Mouse (Mus musculus) lung, embryonic 16.5 days (tissue): Measurements from ENCODE around the gene Aplf. TPM values are rescaled to one million over a fixed set of nuclear protein-coding genes. Genes with fewer than 3 reads are reported as not detected.
"Not testable (repeated sequence)": the region's sequence is repeated elsewhere in the genome, so short reads cannot be mapped to it uniquely, and the experiment has no call there.

ENCODE experiments used
- ATAC-seq: fragments of 200-750 bp; cut with Nextera tagmentation; 2 replicates; pipeline ENCODE4 v1.8.0; 2017; ENCODE audit warnings: low read depth, mild to moderate bottlenecking, moderate library complexity
- H3K27ac ChIP-seq: fragments of 300-500 bp; sonication (generic); 2 replicates; pipeline ENCODE4 v1.5.1; 2014; ENCODE audit warnings: mild to moderate bottlenecking, control low read depth, low read length
- H3K27me3 ChIP-seq: fragments of 300-500 bp; sonication (generic); 2 replicates; pipeline ENCODE4 v1.6.1; 2014; ENCODE audit warnings: low read depth, low read length, mixed read lengths; ENCODE audit not compliant: control insufficient read depth, insufficient read depth
- H3K36me3 ChIP-seq: fragments of 300-500 bp; sonication (generic); 2 replicates; pipeline ENCODE4 v1.6.1; 2014; ENCODE audit warnings: low read length; ENCODE audit not compliant: control insufficient read depth, insufficient read depth
- H3K4me1 ChIP-seq: fragments of 300-500 bp; sonication (generic); replicated peaks from 2 replicates; pipeline ENCODE4 v1.6.1; 2014; ENCODE audit warnings: low read length, mixed read lengths; ENCODE audit not compliant: control insufficient read depth, insufficient read depth
- H3K4me2 ChIP-seq: fragments of 300-500 bp; sonication (generic); 2 replicates; pipeline ENCODE4 v1.6.1; 2014; ENCODE audit warnings: low read depth, low read length, control low read depth
- H3K4me3 ChIP-seq: fragments of 300-500 bp; sonication (generic); 2 replicates; pipeline ENCODE4 v1.5.1; 2014; ENCODE audit warnings: mild to moderate bottlenecking, low read length, control low read depth
- H3K9ac ChIP-seq: fragments of 300-500 bp; sonication (generic); 2 replicates; pipeline ENCODE4 v1.6.1; 2014; ENCODE audit warnings: low read length, control low read depth
- H3K9me3 ChIP-seq: fragments of 300-500 bp; sonication (generic); 2 replicates; pipeline ENCODE4 v1.6.1; 2016; ENCODE audit warnings: low read length; ENCODE audit not compliant: control insufficient read depth
- WGBS: fragments of 180-500 bp; shearing (Covaris S2); extraction: QIAGEN DNeasy Blood & Tissue Kit; methylation state at CpG from one replicate; pipeline ENCODE4 v1.1.7; 2014; 5-methylcytosine and 5-hydroxymethylcytosine counted together
- polyA plus RNA-seq: library from polyadenylated mRNA; unstranded; fragments of >200 nt; fragmentation: Nextera tagmentation; extraction: Ambion mirVana; gene quantifications from 2 replicates; pipeline ENCODE4 v1.2.1, GENCODE M21; 2015

The Aplf gene
- polyA plus RNA-seq, 1 experiment from 2014 or later: 14.3 TPM

DNA sequence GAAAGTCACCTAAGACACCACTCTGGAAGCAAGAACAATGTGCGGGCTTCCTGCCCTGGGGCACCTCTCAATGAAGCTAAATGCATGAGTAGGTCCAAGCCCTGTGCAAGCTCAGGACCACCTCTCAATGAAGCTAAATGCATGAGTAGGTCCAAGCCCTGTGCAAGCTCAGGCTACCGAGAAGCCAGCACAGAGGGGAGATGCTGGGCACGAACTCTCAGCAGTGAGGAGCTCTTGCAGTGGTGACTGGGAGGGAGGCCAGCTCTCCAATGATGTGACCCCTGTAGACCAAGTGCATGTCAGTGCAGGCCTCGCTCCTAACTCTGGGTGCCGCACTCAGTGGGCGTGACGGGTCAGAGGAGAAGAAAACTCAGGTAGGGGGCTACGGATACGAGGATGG is 19.3 kb downstream of the Aplf start:
- H3K4me2 ChIP-seq: no peak overlapping the region
- 92% methylated on average over 9 of the region's 9 CpGs for WGBS
- no peaks in the 10 kb centered on the region for H3K9me3 ChIP-seq
- ATAC-seq: no peak
- H3K4me3 ChIP-seq: no peak overlapping the region
- H3K36me3 ChIP-seq: peaks cover 2% of the 10 kb centered on the region; the same call in 1 of the 2 replicates
- H3K27ac ChIP-seq: no peak overlapping the region
- H3K4me1 ChIP-seq: 0 out of 2 replicates have a peak, but pooled peaks cover 2% of the 10 kb centered on the region
- H3K27me3 ChIP-seq: no peaks in the 10 kb centered on the region
- no peak overlapping the region for H3K9ac ChIP-seq

DNA sequence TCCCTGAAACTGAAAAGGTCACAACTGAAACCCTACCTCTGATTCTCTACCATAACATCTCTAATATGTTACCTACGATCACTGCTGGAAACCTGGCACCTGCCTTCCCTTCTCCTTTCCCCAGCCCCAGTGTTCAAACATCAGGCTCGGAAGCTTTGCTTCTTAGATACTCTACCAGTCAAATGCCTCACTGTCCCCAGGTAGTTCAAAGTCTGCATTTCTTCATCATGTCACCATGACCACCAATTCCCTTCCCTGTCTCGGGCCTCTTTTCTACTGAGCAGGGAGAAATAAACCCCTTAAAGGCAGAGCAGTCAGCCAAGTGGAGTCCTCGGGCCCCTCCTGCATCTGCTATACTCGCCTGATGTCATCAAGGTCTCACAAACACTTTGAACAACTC is 20.2 kb downstream of the Aplf start:
- no peaks in the 10 kb centered on the region for H3K27me3 ChIP-seq
- H3K4me1 ChIP-seq: 0 out of 2 replicates have a peak, but pooled peaks cover 2% of the 10 kb centered on the region
- no peak overlapping the region for H3K9ac ChIP-seq
- no peaks in the 10 kb centered on the region for H3K9me3 ChIP-seq
- no peak overlapping the region for H3K27ac ChIP-seq
- no peak overlapping the region for H3K4me2 ChIP-seq
- no peak for ATAC-seq
- no peak overlapping the region for H3K4me3 ChIP-seq
- WGBS: 86% methylated on average over 5 of the region's 5 CpGs
- H3K36me3 ChIP-seq: no peaks in the 10 kb centered on the region

DNA sequence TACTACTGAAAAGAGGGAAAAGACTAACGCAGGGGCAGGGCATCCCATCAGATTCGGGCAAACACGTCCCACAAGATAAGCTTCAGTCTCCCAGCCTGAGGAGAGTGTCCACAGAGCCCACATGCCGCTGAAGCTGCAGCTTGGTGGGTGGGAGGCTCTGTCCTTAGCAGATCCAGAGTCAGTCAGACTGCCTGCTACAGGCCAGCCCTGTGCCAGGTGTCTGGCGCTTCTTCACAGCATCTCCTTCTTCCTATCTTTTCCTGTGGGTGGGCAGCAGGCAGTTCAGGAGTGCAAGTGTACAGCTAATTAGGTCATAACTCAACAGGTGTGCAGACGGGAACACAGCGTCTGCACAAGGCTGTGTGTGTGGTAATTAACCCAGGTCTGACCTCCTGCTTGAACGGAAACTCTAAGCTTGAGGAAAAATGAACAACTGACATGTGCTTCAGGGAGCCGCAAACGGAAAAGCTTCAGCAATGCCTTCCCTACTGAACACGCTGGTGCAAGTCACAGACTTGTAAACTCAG is 33.8 kb downstream of the Aplf start:
- 31% methylated on average over 11 of the region's 11 CpGs for WGBS
- ATAC-seq: no peak
- no peak overlapping the region for H3K4me2 ChIP-seq
- H3K27ac ChIP-seq: no peak overlapping the region
- no peak overlapping the region for H3K4me3 ChIP-seq
- no peaks in the 10 kb centered on the region for H3K9me3 ChIP-seq
- H3K27me3 ChIP-seq: no peaks in the 10 kb centered on the region
- H3K9ac ChIP-seq: no peak overlapping the region
- H3K4me1 ChIP-seq: 0 out of 2 replicates have a peak, but pooled peaks cover 2% of the 10 kb centered on the region
- no peaks in the 10 kb centered on the region for H3K36me3 ChIP-seq

DNA sequence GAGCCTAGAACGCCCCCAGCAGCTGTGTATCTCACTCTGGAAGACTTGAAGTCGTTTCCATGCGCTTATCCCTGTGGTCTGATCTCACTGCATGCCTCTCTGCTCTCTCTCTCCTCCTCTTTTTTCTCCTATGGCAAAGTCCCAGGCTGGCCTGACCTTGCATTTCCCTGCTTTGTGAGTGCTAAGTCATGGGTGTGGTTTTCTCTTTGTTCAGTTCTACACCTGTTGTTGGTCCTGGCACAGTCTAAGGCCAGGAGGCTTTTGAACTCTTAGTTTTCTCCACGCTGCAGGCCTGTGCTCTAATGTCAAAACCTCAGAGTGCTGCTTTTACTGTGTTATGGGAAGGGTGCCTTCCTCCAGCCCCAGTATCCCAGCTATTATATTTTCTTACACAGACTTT is 39.8 kb downstream of the Aplf start:
- H3K9me3 ChIP-seq: no peaks in the 10 kb centered on the region
- no peak overlapping the region for H3K9ac ChIP-seq
- no peak overlapping the region for H3K27ac ChIP-seq
- no peaks in the 10 kb centered on the region for H3K27me3 ChIP-seq
- 76% methylated on average over 4 of the region's 4 CpGs for WGBS
- H3K4me1 ChIP-seq: no peaks in the 10 kb centered on the region
- no peak overlapping the region for H3K4me3 ChIP-seq
- no peaks in the 10 kb centered on the region for H3K36me3 ChIP-seq
- ATAC-seq: no peak
- H3K4me2 ChIP-seq: no peak overlapping the region

DNA sequence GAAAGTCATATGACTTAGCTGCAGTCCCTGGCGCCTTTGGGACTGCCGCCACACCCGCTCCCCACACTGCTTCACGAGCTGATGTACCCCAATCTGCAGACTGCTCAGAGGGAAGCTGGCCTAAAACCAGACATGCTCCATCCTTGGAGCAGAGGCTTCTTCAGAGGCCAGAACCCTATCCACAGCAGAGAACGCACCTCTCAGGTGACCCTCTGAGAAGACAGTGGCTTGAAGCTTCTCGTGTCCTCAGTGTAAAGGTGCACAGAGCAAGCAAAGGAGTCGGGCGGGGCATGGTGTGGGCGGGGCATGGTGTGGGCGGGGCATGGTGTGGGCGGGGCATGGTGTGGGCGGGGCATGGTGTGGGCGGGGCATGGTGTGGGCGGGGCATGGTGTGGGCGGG is 43.1 kb downstream of the Aplf start:
- H3K9me3 ChIP-seq, H3K36me3 ChIP-seq, H3K4me1 ChIP-seq, H3K9ac ChIP-seq, H3K4me2 ChIP-seq, H3K27me3 ChIP-seq, ATAC-seq, H3K27ac ChIP-seq, H3K4me3 ChIP-seq: not testable (repeated sequence)
- 88% methylated on average over 9 of the region's 15 CpGs for WGBS

DNA sequence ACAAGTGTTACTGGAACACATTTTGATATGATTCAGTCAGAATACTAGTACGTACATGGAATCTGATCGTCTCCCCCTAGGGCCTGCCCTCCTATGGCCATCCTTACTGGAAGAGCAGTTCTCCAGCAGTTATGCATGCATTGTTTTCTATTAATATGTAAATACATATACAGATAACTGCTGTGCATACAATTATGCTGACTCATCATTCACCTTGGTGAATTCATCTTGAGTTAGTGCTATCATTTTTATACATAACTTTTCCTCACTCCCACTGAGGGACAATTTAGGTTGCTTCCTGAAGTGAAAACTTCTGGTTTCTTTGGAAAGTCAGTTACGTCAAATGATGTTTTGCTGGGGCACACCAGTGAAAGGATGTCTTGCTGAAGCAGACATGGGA is 48.8 kb downstream of the Aplf start:
- H3K27me3 ChIP-seq: no peaks in the 10 kb centered on the region
- 92% methylated on average over 3 of the region's 3 CpGs for WGBS
- ATAC-seq: no peak

DNA sequence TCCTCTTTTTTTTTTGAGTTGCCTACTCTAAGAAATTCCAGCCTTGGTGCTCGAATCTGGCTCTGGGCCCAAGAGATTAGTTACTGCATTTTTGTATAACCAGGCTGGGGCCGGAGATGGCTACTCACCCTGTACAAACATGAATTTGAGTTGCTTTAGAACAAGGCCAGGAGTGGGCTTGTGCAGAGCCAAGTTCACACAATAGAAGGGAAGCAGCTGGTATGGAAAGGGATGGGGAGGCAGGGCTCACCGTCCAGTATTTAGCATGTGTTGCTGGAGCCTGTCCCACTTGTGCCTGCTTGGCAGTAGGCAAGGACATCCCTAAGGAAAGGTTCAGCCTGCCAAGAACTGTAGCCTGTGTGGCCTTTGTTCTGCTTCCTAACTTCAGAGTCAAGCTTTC is 50.7 kb downstream of the Aplf start:
- ATAC-seq: peak; percentile 95
- H3K27me3 ChIP-seq: no peaks in the 10 kb centered on the region
- H3K9ac ChIP-seq: no peak overlapping the region
- H3K4me2 ChIP-seq: no peak overlapping the region; the same call in 1 of the 2 replicates
- 11% methylated on average over 3 of the region's 3 CpGs for WGBS
- no peak overlapping the region for H3K4me3 ChIP-seq
- peaks cover 18% of the 10 kb centered on the region for H3K4me1 ChIP-seq
- H3K36me3 ChIP-seq: no peaks in the 10 kb centered on the region
- peak overlapping the region; percentile 93 for H3K27ac ChIP-seq
- no peaks in the 10 kb centered on the region for H3K9me3 ChIP-seq

More for the DNA sequence above, 48.8 kb downstream of the Aplf start:
- no peak overlapping the region for H3K4me3 ChIP-seq
- peaks cover 18% of the 10 kb centered on the region for H3K4me1 ChIP-seq
- H3K4me2 ChIP-seq: no peak overlapping the region
- no peak overlapping the region for H3K27ac ChIP-seq
- no peaks in the 10 kb centered on the region for H3K36me3 ChIP-seq
- no peak overlapping the region for H3K9ac ChIP-seq
- H3K9me3 ChIP-seq: no peaks in the 10 kb centered on the region

DNA sequence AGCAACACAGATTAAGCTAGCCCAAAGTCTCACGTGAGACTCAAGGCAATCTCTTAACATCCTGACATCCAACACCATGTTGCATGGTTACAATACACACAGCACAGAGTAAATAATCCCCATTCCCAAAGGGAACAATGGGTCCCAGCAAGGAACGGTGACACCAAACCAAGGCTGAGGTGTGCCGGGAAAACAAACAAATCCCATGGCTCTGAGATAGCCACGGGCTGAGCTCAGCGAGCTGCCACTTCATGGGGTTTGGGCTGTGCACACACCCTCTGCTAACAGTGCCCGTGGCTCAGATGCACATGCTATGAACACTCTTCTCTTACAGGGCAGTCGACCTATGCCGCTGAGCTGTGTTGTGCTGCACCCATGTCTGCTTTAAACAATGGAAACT is 54.0 kb downstream of the Aplf start:
- Histone ChIP-seq H3K36me3 (no peaks in the 10 kb centered on the region), H3K4me2 (no peak overlapping the region), H3K9ac (no peak overlapping the region), H3K27ac (no peak overlapping the region), H3K27me3 (no peaks in the 10 kb centered on the region), H3K4me1 (peaks cover 18% of the 10 kb centered on the region), H3K9me3 (no peaks in the 10 kb centered on the region), H3K4me3 (no peak overlapping the region)
- 48% methylated on average over 8 of the region's 8 CpGs for WGBS
- no peak for ATAC-seq

DNA sequence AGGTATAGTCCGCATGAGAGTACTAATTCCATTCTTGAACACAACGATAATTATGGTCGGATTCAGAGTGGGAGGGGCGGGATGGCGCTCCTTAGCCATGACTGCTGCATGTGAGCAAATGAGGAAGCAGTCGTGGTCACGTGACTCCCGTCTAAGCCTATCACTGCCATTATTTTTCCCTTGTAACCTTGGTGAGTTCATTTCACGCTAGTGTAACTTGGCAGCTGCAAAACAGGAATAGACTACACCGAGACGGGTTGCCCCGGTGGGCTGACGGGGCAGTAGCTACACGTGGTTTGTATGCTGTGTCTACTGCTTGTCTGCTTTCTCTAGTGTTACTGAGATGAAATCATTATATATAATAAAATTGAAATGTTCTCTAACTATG is 56.3 kb downstream of the Aplf start:
- WGBS: 85% methylated on average over 14 of the region's 14 CpGs

More for the DNA sequence above, 56.3 kb downstream of the Aplf start:
- Histone ChIP-seq H3K4me3 (no peak overlapping the region), H3K27ac (no peak overlapping the region), H3K4me1 (peaks cover 5% of the 10 kb centered on the region), H3K4me2 (no peak overlapping the region), H3K27me3 (no peaks in the 10 kb centered on the region), H3K9ac (no peak overlapping the region), H3K36me3 (no peaks in the 10 kb centered on the region), H3K9me3 (no peaks in the 10 kb centered on the region)
- no peak for ATAC-seq
